Mouse (Mus musculus) neural tube, embryonic 10.5 days (tissue): Measurements from ENCODE around the gene Tfpi.

ENCODE experiments used
- DNase-seq: peaks from one replicate; pipeline ENCODE4 v3.0.0-alpha.2; 2017; ENCODE audit warnings: low spot score; ENCODE audit errors: extremely low spot score

Gene Tfpi

DNA sequence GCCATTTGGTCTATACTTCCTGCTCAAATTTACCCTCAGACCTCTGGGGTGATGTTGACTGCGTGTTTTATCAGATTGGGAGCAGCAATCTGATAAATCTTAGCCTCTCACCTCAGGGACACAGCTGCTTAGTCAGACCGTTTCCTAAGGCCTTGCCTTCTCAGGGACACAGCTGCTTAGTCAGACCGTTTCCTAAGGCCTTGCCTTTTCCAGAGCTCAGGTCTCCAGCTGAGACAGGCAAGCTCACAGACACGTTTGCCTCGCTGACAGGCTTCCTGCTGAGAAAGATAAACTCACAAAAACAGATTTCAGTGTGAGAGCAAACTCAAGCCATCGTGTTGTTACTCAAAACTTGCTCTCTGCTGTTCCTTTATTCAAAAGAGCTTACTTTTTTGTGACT lies 1.9 kb downstream of the Tfpi start:
- no peak for DNase-seq

DNA sequence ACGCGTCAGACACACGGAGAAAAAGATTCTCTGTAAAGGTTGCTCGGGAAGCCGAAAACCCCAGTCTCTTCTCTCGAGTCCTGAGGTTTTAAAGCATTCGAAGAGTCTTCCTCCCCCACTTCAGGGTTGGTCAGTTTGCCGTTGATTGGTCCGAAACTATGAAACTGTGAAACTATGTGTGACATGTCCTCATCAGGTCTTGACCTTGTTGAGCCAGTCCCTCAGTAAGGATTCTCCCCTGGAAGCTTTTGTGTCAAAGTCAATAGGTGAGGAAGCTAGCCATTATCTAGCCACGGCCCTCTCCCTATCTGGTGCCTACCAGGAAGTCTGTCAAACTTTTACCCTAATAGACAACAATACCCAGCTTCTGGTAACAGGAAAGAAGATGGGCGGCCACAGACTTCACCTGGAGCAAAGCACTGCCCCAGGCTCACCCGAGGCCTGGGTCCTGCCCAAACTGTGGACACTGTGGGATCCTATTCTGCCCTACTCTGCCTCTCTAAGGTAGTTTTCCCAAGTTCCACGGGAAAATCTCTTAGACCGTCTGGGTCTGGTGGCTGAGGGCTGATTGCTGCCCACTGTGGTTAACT lies 2.5 kb downstream of the Tfpi start:
- DNase-seq, result no peak

DNA sequence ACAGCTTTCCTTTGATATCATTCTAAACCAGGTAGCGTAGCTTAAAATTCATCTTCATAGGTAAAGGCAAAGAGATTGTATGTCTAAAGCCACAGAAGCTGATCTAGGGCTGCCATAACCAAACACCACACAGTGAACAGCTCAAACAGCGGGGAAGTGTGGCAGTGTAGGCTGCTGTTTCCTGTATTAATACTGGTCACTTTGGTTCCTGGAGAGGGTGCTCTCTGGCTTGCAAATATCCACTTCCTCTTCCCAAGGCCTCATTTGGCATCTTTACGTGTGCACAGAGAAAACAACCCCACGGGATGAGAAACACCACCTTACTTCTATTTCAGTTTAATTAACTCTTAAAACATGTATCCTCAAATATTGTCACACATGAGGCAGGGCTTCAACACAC lies 9.2 kb downstream of the Tfpi start:
- no peak for DNase-seq

DNA sequence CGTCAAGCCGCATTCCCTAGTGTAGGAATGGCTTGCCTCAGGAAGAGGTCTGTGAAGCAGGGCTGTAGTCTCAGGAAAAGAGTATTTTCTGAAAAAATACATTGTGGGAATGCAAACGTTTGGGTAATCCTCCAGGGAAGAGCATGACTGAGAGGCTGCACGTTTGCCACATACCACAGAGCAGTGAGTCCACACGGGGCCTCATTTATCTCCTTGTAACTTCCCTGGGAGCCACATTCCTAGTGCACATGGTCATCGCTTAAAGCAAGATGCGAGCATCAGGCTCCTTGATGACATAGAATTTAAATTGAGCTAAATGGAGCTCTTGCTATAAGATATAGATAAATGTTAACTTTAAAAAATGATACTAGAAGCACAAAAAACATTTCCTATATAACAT lies 11.6 kb downstream of the Tfpi start:
- no peak for DNase-seq

DNA sequence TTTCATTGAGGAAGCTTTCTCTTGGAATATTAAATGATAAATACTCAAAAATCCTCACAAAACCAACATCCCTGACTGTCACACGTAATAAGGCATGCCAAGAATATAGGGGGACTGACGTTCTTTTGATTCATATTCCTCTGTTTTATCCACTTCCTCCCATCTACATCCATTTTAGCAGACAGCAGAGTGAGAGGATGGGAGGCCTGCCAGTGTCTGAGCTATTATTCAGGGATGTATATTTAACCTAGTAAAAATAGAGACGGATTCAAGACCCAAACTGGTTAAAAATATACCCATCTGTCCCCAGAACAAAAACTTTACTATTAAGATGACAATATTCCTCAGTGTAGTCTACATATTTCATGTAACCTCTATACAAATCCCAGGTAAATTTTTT lies 14.2 kb downstream of the Tfpi start:
- no peak for DNase-seq

DNA sequence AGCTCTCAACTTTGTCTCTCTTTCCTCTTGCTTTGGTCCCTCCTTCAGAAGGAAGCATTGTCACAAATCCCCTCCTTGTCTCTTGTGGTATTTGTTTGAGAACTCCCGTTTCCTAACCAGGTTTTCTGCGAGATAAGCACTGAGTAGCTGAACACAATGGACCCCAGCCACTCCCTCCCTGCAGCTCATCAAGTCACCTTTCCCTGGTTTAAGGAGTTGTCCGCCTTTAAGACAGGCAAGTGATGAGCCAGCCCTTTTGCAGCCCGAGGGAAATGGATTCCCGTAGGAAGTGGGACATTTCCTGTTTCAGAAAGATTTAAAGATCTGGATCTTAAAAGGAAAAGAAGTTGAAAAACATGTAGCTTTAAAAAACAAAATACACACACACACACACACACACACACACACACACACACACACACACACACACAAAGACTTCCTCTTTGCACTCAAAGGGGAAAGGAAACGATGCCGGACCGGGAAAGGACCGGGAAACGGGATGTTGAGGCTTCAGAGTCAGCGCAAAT lies 16.9 kb downstream of the Tfpi start:
- no peak for DNase-seq

DNA sequence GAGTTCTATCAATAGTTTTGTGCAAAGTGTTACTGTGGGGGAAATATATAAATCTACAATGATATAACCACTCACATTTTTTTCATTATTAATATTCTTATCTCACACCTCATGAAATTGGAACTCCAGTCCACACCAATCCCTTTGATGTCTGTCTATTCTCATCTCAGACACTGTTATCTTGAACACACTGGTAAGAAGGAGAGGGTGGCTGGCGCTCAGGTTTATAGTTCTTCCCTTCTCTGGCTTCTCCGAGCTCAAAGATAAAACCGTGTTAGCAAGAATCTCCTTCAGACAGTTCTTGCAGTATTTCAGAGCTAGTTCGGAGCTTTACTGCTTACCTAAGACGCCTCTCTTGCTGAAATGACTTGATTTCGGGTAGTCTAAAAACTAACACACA lies 19.4 kb downstream of the Tfpi start:
- DNase-seq, result no peak

DNA sequence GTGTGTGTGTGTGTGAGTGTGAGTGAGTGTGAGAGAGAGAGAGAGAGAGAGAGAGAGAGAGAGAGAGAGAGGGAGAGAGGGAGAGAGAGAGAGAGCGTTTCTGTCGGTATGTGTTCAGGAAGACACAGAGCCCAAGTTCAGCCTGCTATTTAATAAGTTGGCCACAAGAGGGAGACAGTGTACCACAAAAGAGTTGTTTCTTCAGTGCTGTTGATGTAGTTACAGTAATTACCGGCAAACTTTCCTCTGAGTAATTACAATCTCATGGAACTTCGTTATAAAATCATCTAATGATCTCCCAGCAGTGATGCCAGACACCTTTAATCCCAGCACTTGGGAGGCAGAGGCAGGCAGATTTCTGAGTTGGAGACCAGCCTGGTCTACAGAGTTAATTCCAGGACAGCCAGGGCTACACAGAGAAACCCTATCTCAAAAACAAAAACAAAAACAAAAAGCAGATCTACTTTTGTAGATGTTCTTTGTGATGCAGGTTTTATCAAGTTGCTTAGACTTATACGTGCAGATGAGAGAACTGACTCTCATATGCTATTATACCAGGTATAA lies 21.3 kb downstream of the Tfpi start:
- peak; percentile 54 for DNase-seq

DNA sequence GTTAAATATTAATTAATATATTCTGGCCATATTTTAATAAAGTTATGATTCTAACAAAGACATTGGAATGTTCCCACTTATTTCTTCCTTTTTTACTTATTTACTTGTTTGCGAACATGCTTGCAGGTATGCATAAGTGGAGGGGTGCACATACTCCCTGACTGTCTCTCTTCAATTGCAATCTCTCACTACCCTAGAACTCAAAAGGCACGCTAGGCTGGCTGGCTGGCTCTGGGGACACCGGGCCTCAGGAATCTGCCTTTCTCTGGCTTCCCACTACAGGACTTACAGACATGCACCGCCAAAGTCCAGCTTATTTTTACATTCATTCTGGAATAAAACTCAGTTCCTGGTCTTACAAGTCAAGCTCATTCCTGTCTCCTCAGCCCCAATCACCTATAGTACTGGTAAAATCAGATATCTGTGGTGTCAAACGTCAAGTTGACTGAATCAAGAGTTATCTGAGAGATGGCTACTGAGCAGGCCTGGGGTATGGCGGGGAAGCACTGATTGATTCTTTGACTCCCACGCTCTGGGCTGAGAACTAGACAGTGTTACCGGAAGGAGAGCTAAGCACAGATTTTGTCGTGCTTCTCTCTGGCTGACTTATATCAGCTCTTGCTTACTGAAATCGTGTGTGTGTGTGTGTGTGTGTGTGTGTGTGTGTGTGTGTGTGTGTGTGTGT lies 21.9 kb downstream of the Tfpi start:
- peak; percentile 21 for DNase-seq

DNA sequence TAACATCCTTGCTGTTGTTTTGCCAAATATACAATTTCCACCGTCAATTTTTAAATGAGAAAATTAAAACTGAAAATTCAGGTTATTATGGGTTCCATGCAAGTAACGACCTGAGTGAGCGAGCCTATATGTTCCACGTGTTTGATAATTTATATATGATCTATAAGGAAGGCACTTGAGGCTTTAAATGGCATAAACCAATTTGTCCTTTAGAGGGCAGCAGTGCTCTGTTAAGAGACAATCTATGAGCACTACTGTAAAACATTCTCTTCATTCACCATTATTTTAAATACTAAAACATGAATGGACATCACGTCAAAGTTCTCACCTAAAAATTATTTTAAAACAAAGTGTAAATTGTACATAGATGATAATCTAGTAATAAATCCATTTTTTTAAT lies 22.5 kb downstream of the Tfpi start:
- no peak for DNase-seq

DNA sequence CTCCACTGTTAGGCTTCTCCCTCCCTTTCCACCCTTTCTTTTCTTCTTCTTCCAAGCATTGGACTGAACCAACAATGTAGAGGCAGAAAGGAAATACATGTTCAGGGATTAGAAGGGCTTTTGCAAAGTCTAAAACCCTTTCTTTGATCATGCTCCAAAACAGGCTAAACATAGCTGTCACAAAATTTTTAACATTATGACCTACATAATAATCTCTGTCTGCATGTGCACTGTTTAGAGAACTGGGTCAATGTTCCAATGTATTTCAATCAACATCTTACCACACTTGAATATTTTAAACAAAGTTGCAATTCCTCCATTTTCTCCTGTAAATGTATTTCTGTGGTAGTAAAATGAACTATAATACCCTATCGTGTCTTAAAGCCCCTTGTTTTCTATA lies 31.1 kb downstream of the Tfpi start:
- no peak for DNase-seq

DNA sequence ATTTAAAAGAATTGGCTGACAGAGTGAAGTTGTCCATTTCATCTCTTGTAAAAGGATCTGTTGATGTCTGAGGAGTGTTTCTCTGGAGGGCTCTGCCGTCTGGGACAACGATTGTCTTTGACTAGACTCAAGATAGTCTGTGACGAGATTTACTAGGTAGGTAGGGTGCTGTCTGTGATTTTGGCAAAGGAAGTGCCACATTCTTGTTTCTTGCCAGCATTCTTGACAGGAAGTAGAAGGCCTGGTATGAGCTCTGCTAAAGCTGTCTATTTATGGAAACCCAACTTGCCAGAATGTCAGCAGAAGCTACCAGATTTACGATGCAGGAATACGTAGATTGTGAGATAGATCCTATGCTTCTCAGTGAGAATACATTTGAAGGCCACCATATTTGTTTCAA lies 34.6 kb downstream of the Tfpi start:
- no peak for DNase-seq

DNA sequence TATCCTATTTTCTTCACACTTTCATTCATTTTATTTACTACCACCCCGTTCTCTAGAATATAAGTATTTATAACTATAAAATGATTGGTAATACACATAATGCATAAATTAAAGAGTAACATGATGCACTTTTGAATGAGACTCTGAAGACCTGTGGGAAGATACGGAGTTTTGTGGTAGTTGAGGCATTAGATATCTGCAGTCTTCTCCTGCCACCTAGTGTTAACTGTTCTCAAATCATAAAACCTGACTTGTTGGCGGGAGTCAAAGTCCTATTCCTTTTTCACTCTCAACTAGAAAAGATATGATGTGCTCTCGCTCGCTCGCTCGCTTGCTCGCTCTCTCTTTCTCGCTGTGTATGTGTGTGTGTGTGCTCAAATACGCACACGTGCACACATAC lies 46.9 kb downstream of the Tfpi start:
- DNase-seq, result no peak

DNA sequence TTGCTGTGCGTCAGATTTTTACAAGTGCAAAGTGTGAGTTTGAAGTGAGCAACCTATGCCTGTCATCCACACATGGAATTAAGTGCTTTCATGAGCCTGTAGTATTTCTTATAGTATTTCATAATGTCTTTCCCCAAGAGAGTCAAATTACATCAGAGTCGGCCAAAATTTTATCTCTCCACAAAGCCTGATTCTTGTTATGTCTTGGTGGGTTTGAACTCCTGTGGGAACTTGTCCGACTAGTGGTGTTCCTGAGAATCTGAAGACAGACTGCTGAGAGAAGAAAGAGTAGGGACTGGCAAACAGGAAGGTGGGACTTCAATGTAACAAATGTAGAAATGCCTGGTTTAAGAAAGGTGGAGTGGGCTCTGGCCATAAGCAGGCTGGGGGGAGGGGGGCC lies 47.7 kb downstream of the Tfpi start:
- no peak for DNase-seq

DNA sequence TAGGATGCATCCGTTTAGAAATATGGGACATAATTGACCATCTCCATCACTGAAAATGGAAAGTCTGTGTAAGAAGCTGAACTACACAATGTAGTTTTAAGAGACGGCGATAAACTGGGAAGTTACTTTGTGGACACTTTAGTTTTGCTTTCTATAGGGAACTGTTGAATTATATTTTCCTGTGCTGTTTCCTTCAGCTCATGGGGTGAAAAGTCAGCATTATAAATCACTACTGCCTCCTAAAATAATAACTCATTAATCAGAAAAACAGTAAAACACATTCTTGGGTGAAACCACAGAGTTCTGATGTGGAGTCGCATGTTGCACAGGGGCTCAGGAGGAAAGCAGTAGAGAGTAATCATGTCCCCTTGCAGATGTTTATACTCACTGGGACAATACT lies 50.0 kb downstream of the Tfpi start:
- DNase-seq, result no peak

DNA sequence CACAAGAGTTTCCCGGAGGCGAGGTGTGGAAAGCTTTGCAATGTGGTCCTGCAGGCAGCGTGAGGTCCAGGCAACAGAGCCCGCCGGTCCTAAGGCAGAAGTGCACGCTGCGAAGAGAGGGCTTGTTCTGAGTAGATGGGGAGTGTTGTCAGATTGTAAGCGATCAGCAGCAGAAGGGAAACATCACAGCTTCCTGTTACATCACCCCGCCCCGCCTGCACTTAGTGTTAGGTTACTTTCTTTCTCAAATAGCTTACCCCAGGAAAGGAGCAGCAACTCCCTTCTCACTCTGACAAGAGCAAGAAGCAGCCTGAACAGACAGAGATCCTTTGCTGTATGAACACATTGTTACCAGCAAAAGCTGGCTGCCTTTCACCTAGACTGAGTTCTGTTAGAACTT lies 51.4 kb downstream of the Tfpi start, which contains the start of gene Calcrl:
Gene Calcrl, minus strand, starts transcription at position 274 of the 400 bp plus-strand sequence.
- DNase-seq, result peak; percentile 64

DNA sequence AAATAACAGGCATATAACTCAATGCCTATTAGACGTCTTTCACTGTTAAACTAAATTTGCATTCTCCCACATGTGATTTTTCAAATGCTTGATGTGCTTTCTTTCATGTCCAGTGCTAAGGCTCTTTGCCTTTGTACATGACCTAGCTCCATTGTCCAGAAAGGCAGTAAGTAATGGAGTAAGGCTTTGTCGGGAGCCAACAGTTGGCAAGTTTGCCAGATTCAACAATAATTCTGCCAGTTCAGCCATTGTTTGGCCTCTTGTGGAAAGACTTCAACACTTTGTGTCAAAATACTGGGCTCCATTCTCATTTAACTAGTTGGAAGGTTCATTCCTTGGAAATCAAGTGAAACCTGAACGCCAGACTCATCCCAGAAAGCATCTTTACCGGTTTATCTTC lies 60.1 kb downstream of the Tfpi start:
- no peak for DNase-seq

DNA sequence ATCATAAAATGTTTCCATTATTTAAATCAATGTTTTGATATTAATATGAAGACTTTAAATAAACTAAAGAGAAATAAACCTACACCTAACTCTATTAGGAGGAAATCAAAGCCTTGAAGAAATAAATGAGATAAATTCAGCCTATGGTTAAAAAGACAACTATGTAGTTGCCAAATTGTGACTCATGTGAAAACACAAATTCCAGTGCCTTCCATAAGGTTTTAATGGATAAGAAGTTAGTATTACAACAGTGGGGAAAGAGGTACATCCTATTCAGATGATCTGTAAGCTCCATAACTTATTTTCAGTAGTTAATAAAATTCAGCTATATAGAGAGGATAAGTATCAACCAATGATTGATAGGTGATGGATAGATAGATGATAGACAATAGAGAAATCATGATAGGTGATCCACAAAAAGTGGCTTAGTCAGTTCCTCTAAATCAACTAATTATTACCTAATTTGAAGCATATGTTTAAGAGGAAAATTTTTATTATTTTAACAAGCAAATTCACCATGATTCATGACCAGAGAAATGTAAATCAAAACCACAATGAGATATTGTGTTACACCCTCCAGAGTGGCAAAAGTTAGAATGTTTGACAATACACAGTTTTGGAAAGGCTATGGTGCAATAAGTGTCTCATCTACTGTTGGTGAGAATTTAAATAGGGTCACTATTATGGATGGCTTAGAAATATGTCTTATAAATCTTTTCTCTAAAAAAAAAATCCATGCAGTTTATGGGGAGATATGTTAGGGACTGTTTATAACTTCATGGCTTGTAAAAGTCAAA lies 66.6 kb downstream of the Tfpi start:
- DNase-seq, result no peak

DNA sequence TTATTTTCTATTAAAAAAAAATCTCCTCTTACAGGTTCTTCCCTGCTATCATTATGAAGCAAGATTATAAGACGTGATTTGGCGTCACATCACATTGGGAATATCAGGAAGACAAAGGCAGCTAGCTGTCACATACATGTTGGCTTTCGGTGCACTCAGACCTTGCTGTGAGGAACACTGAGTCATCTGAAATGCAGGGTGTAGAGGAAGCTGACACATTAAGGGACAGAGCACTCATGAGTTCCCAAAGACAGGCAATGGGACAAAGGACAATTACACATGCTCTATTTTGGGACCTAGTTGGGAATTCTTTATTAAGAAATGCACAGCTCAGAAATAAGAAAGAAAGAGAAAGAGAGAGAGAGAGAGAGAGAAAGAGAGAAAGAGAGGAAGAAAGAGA lies 71.7 kb downstream of the Tfpi start:
- DNase-seq, result no peak

DNA sequence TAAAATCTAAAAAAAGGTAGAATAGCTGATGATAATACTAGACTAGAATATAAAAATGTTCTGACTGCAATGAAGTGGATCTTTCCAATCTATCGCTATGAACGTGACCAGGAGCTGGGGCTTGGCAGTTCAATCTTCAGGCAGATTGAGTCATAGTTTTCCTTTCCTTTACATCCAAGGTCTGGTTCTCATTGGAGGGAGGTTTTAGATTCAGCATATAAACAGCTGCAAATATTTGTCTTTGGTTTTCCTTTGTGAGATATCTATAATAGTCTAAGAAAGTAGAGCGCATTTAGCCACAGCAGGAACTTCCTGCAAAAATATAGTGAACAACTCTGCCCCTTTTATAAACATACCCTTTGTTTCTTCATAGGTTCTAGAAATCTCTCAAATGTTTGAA lies 73.9 kb downstream of the Tfpi start:
- no peak for DNase-seq

DNA sequence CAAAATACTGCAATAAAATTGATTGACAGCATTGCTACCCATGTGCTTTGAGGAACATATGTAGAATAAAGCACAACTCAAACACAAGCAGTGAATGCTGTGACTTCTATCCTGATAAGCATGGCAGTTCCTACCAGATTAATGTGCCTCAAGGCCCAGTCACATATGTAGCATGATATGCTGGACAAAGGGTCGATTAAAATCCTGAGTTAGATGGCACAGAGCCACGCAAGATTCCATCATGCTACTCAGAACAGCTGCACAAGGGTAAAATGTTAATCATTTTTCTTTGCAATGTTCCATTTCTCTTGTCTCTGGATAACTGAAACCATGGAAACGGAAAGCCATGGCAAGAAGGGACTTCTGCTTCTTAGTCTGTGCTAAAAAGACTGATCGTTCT lies 80.0 kb downstream of the Tfpi start:
- no peak for DNase-seq

DNA sequence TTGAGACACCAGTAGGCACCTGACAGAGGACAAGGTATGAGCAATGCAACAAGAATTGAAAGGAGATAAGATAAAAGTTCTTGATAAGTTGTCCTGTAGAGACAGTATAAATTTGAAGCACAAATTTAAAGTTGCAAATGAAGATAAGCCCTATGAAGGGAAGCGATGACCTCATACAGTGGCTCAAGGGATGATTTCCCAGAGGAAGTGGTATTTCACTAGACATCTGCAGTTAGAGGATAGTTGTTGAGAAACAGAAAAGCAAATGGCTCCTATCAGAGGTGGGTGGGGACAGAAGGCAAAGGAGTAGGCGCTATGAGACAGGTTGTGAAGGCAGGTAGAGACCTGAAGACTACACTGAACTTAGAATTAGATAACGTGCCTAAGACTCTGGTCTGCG lies 83.3 kb downstream of the Tfpi start:
- no peak for DNase-seq
